Mouse (Mus musculus) kidney, embryonic 14.5 days (tissue): ENCODE measurements at regions not wholly inside any gene's neighbourhood (a gene's known extent, or its start where the extent isn't known, plus 50 kb on each side); places are given as distances from the start of the nearest gene placed in this dataset.

Source experiments
- ATAC-seq: fragments of 200-750 bp; cut with Nextera tagmentation; 2 replicates; pipeline ENCODE4 v1.8.0; 2017; ENCODE audit warnings: moderate number of reproducible peaks, mild to moderate bottlenecking, moderate TSS enrichment, moderate library complexity; ENCODE audit not compliant: low FRiP score, low TSS enrichment
- H3K27ac ChIP-seq: fragments of 300-500 bp; sonication (generic); 2 replicates; pipeline ENCODE4 v1.5.1; 2014; ENCODE audit warnings: low read depth, mild to moderate bottlenecking, low read length, moderate library complexity, mixed read lengths
- H3K27me3 ChIP-seq: fragments of 300-500 bp; sonication (generic); 2 replicates; pipeline ENCODE4 v1.6.1; 2014; ENCODE audit warnings: mild to moderate bottlenecking, low read length; ENCODE audit not compliant: control insufficient read depth, insufficient read depth
- H3K36me3 ChIP-seq: fragments of 300-500 bp; sonication (generic); 2 replicates; pipeline ENCODE4 v1.6.1; 2014; ENCODE audit warnings: low read length, mixed read lengths; ENCODE audit not compliant: control insufficient read depth, insufficient read depth
- H3K4me1 ChIP-seq: fragments of 300-500 bp; sonication (generic); 2 replicates; pipeline ENCODE4 v1.6.1; 2014; ENCODE audit warnings: low read length, mixed read lengths; ENCODE audit not compliant: control insufficient read depth, insufficient read depth
- H3K4me2 ChIP-seq: fragments of 300-500 bp; sonication (generic); replicated peaks from 2 replicates; pipeline ENCODE4 v1.6.1; 2014; ENCODE audit warnings: low read depth, mild to moderate bottlenecking, low read length
- H3K4me3 ChIP-seq: fragments of 300-500 bp; sonication (generic); 2 replicates; pipeline ENCODE4 v1.5.1; 2014; ENCODE audit warnings: mild to moderate bottlenecking, low read length
- H3K9ac ChIP-seq: fragments of 300-500 bp; sonication (generic); 2 replicates; pipeline ENCODE4 v1.6.1; 2014; ENCODE audit warnings: low read depth, mild to moderate bottlenecking, low read length, moderate library complexity
- H3K9me3 ChIP-seq: fragments of 300-500 bp; sonication (generic); 2 replicates; pipeline ENCODE4 v1.6.1; 2016; ENCODE audit warnings: low read length; ENCODE audit not compliant: control insufficient read depth
- WGBS: fragments of 180-500 bp; shearing (Covaris S2); extraction: QIAGEN DNeasy Blood & Tissue Kit; methylation state at CpG from one replicate; pipeline ENCODE4 v1.1.7; 2014; 5-methylcytosine and 5-hydroxymethylcytosine counted together

DNA sequence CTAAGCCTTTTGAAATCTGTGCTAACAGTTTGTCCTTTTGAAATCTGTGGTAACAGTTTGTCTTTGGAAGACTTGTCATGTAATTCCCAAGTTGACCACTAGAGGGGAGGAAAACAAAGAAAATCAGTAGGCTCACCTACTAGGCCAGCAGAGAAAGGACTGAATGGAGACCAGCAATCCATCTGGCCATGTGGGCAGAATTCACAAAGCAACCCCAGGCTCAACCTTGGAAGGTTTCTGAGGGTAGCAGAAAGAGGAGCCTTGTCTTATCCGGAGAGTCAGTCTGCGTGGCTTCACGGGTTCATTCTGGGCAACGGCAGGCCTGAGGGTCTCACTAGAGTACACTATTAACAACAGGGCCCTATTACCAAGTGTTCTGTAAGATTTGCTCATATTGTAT, 319.2 kb upstream of the Sphkap start:
- WGBS: 83% methylated on average over 4 of the region's 4 CpGs
- Histone ChIP-seq H3K9ac (no peak overlapping the region), H3K4me2 (no peak overlapping the region), H3K9me3 (no peaks in the 10 kb centered on the region), H3K36me3 (no peaks in the 10 kb centered on the region), H3K27ac (no peak overlapping the region), H3K4me3 (no peak overlapping the region), H3K27me3 (no peaks in the 10 kb centered on the region), H3K4me1 (no peaks in the 10 kb centered on the region)
- no peak for ATAC-seq

DNA sequence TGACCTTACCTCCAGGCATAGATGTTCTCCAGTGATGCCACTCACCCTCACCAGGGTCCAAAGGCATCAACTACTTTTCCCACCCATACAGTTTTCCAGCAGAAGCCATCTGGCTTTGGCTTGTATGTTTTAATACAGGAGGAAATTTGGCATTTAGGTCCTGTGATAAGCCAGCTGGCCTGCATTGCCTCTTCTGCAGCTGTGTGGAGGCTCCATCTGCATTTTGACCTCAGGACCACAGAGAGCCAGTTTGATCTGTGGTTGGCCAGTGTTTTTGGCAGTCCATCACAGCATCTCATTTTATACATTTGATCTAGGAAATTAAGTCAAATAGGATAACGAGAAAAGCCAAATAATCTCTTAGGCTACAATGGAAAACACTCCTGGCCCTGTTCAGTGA, 315.1 kb upstream of the Sphkap start:
- H3K9me3 ChIP-seq: no peaks in the 10 kb centered on the region
- no peaks in the 10 kb centered on the region for H3K36me3 ChIP-seq
- no peak overlapping the region for H3K4me2 ChIP-seq
- no peaks in the 10 kb centered on the region for H3K4me1 ChIP-seq
- H3K4me3 ChIP-seq: no peak overlapping the region
- ATAC-seq: no peak
- no peak overlapping the region for H3K9ac ChIP-seq
- 77% methylated on average over 1 of the region's 1 CpGs for WGBS
- no peaks in the 10 kb centered on the region for H3K27me3 ChIP-seq
- H3K27ac ChIP-seq: no peak overlapping the region

DNA sequence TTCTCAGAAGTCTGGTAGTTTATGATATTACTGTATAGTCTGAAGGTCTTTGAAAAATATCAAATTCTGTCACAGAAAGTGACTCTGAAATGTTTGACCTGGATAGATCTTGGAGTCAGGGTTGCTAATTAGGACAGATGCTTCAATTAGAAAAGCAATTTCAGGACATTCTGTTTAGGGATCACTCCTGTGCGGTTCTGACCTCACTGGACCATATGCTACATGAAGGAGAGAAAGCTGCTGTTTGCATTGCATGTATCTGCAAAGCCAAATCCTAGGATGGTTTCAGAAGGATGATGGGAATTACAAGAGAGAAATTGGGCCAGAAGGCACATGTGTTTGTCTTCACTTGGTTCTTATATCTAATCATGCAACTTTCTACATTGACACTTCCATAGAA, 312.2 kb upstream of the Sphkap start:
- Histone ChIP-seq H3K4me3 (no peak overlapping the region), H3K9me3 (no peaks in the 10 kb centered on the region), H3K27ac (no peak overlapping the region), H3K36me3 (no peaks in the 10 kb centered on the region), H3K4me1 (no peaks in the 10 kb centered on the region), H3K27me3 (no peaks in the 10 kb centered on the region), H3K4me2 (no peak overlapping the region), H3K9ac (no peak overlapping the region)
- no peak for ATAC-seq
- WGBS: 97% methylated on average over 1 of the region's 1 CpGs

DNA sequence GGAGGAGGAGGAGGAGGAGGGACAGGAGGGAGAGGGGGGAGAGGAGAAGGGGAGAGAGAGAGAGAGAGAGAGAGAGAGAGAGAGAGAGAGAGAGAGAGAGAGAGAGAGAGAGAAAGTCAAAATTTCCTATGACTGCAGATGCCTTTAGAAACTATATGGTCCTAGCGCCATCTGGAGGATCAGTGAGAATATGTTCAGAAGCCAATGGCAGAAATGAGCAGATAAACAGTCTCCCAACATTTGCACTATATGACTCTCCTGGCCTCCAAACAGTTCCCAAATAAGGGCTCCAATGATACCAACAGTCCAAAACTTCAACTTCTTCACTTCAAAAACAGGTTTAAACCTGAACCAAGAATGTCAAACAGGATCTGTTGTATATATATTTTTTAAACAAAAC, 309.1 kb upstream of the Sphkap start:
- no peaks in the 10 kb centered on the region for H3K9me3 ChIP-seq
- WGBS: 0% methylated on average over 1 of the region's 1 CpGs
- no peaks in the 10 kb centered on the region for H3K36me3 ChIP-seq
- H3K9ac ChIP-seq: no peak overlapping the region
- no peak overlapping the region for H3K4me3 ChIP-seq
- no peaks in the 10 kb centered on the region for H3K27me3 ChIP-seq
- no peaks in the 10 kb centered on the region for H3K4me1 ChIP-seq
- H3K27ac ChIP-seq: no peak overlapping the region
- ATAC-seq: no peak
- no peak overlapping the region for H3K4me2 ChIP-seq

DNA sequence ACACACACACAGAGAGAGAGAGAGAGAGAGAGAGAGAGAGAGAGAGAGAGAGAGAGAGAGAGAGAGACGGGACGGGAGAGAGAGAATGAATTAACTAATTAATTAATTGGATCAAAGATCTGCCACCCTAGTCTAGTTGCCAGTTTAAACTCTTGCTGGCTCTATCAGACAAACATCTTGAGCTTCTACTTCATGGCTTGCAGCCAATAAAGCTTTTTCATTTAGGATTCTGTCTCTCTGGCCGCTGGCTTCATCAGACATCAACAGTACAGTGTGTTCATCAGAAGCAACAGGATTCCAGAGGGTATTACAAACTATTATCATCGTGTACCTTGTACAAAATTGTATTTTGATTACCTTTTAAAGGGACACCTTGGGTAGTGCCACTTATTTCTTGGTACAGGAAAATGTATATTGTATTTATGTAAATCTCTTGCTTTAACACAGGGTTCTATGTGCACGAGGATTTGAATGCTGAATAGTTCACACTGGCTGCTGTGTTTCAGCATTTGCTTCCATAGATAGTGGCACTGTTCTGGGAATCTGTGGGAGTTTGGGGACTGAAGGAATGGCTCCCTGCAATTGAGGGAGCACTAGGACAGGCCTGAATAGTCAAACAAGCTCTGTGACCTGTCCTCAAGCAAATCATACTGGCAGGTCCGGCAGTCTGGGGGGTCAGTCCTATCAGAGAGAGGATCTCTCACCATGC, 293.9 kb upstream of the Sphkap start:
- no peak for ATAC-seq
- no peak overlapping the region for H3K9ac ChIP-seq

DNA sequence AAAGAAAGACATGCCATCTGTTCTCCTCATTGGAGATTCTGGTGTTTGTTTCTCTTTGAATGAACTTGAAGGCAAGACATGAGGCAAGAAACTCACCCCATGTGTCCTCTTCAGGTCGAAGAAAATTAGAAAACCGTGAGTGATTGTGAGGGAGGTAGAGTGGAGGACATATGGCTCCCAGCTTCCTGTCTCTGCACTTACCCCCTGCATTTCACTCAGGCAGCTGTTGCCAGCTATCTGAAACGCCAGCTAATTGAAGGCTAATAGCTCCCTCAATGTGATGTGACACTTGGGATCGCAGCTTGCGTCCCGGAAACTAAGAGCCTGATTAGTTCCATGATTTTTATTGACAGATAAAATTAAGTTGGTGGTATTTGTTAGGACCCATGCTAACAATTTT, 289.4 kb upstream of the Sphkap start:
- H3K27me3 ChIP-seq: no peaks in the 10 kb centered on the region
- no peaks in the 10 kb centered on the region for H3K36me3 ChIP-seq
- no peaks in the 10 kb centered on the region for H3K4me1 ChIP-seq
- no peak overlapping the region for H3K9ac ChIP-seq
- no peaks in the 10 kb centered on the region for H3K9me3 ChIP-seq
- no peak for ATAC-seq
- H3K4me2 ChIP-seq: no peak overlapping the region
- no peak overlapping the region for H3K4me3 ChIP-seq
- WGBS: 31% methylated on average over 6 of the region's 6 CpGs
- H3K27ac ChIP-seq: no peak overlapping the region

More for the DNA sequence above, 293.9 kb upstream of the Sphkap start:
- no peaks in the 10 kb centered on the region for H3K9me3 ChIP-seq
- no peaks in the 10 kb centered on the region for H3K27me3 ChIP-seq
- no peak overlapping the region for H3K4me2 ChIP-seq
- no peaks in the 10 kb centered on the region for H3K36me3 ChIP-seq
- H3K4me1 ChIP-seq: no peaks in the 10 kb centered on the region
- H3K27ac ChIP-seq: no peak overlapping the region
- 79% methylated on average over 6 of the region's 6 CpGs for WGBS
- no peak overlapping the region for H3K4me3 ChIP-seq

DNA sequence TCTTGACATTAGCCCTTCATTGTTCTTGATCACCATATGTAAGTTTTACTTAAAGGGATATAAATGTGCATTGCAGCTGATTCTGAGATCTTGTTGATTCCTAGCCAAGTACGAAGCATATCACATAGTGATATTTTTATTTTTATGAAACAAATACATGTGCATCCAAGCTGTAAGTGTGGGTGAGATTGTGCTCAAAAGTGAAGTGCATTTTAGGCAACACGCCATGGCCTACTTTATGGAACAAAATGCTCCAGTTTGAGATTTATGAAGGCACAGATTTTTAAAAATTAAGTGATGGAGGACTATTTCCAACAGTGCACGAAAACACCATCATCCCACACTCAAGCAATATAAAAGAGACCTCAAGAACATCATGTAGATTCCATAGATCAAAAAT, 277.2 kb upstream of the Sphkap start:
- H3K36me3 ChIP-seq: no peaks in the 10 kb centered on the region
- H3K4me1 ChIP-seq: no peaks in the 10 kb centered on the region
- WGBS: 77% methylated on average over 3 of the region's 3 CpGs
- H3K9ac ChIP-seq: no peak overlapping the region
- no peaks in the 10 kb centered on the region for H3K9me3 ChIP-seq
- ATAC-seq: no peak
- no peak overlapping the region for H3K4me3 ChIP-seq
- no peak overlapping the region for H3K27ac ChIP-seq
- H3K4me2 ChIP-seq: no peak overlapping the region
- H3K27me3 ChIP-seq: no peaks in the 10 kb centered on the region

DNA sequence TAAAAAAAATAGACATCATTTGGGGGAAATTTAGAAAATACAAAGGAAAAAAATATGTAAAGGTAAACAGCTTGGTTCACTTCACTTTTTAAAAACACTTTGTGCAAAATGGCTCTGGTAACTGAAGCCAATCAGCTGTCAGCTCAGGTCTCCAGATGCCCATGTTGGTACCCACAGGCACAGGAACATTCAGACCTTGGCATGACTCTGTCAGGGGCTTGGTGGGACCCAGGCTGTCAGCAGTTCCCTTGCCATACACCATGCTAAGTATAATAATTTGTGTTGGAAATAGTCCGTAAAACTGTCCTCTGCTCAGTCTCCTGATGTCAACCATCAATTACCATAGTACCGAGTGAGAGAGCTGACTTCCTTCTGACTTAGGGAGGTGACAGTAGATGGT, 257.3 kb upstream of the Sphkap start:
- H3K36me3 ChIP-seq: no peaks in the 10 kb centered on the region

DNA sequence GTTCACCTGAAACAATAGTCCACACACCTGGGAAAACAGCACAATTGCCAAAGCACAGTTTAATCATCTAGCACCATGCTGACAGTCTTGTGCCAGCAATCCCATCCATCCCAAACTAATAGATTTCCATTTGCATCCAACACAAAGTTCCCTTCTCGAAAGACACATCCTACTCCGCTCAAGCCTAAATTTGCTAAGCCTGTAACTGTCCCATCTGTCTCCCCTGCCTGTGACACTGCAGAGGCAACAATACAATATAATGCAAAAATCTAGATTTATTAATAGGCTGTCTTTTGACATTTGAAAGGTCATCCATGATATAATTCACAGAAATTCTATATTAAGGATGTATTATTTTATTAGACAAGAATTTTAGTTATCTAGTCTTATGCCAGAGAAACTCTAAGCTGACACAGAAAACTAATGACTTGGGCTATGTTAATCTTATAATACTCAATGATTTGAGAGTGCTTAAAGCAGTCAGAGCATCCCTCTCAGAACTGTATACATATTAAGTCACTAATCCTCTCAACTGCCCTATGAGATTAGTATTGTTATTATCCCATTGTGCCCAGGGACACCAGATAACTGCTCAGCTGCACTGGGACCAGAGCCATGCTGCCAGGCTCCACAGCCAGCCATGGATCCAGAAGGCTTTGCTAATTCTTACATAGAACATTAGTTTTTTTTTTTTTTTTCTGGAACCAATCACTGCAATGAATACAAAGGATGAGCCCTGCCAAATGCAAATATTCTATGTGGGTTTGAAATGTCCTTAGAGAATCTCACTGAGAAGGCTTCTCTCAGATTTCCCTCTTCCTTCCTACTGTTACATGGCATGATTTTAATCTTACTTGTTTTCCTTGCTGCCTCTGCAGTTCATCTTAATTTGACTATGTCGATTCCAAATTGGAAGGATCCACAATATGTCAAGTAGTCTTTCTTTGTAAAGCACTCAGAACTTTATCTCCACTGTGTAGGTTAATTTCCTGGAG, 254.1 kb upstream of the Sphkap start:
- no peak overlapping the region for H3K4me3 ChIP-seq
- WGBS: 92% methylated on average over 3 of the region's 3 CpGs
- H3K9ac ChIP-seq: no peak overlapping the region
- no peaks in the 10 kb centered on the region for H3K4me1 ChIP-seq
- no peak for ATAC-seq
- no peaks in the 10 kb centered on the region for H3K36me3 ChIP-seq
- no peak overlapping the region for H3K4me2 ChIP-seq
- no peak overlapping the region for H3K27ac ChIP-seq
- H3K27me3 ChIP-seq: no peaks in the 10 kb centered on the region
- no peaks in the 10 kb centered on the region for H3K9me3 ChIP-seq

More for the DNA sequence above, 257.3 kb upstream of the Sphkap start:
- Histone ChIP-seq H3K9me3 (no peaks in the 10 kb centered on the region), H3K27me3 (no peaks in the 10 kb centered on the region), H3K9ac (no peak overlapping the region), H3K4me2 (no peak overlapping the region), H3K4me1 (no peaks in the 10 kb centered on the region), H3K4me3 (no peak overlapping the region), H3K27ac (no peak overlapping the region)
- no peak for ATAC-seq
- 82% methylated on average over 2 of the region's 2 CpGs for WGBS
